Mouse (Mus musculus) brain, embryonic 14.5 days (tissue): ENCODE data around the gene Nme1.

Experiments
- CTCF ChIP-seq: fragments of 200-500 bp; IDR thresholded peaks from 2 replicates; pipeline ENCODE4 v1.5.1; 2012; ENCODE audit warnings: inconsistent platforms, mild to moderate bottlenecking, moderate library complexity, borderline replicate concordance; ENCODE audit not compliant: insufficient read depth, insufficient read length; ENCODE audit errors: extremely low read depth
- POLR2A ChIP-seq: fragments of 200-500 bp; IDR thresholded peaks from 2 replicates; pipeline ENCODE4 v1.6.1; 2012; ENCODE audit warnings: mild to moderate bottlenecking, inconsistent platforms, borderline replicate concordance; ENCODE audit not compliant: poor library complexity, insufficient read depth, insufficient read length, severe bottlenecking; ENCODE audit errors: extremely low read depth

DNA sequence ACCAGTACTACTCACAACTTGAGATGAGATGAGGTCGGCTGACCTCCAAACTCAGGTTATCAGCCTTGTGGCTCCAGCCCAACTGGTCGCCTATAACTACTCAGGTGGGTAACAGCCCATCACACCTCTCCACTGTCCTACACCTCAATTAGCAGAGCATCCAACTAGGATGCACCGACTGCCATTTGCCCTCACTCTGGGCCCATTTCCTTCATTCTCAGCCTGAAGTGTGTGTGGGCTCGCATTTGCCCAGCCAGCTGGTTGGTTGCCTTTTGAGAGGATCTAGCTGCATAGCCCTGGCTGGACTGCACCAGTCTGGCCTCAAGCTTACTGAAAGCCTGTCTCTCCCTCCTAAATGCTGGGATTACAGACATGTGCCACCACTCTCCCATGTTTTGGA, 10.6 kb downstream of the Nme1 start:
- TF ChIP-seq POLR2A (no peak), CTCF (no peak)
